Mouse (Mus musculus) kidney, adult 10 weeks (tissue): ENCODE results near the gene Gm15093. TPM values are rescaled to one million over a fixed set of nuclear protein-coding genes. Genes with fewer than 3 reads are reported as not detected.

Source experiments
- polyA plus RNA-seq: library from polyadenylated mRNA; stranded (reverse); fragments of 350-450 nt; fragmentation: Illumina TruSeq; extraction: RNeasy Lipid Tissue Mini Kit (QIAGEN cat#74804); gene quantifications from one replicate; pipeline ENCODE4 v1.2.3, GENCODE M21; 2014; ENCODE audit warnings: low read depth, low replicate concordance

The Gm15093 gene
- polyA plus RNA-seq, result not detected

GRCm38 (mm10) chrX:149272077-149272476 is at the start of gene Gm15093:
TSS of gene Gm15093 (plus strand) at chrX:149272377.

Other genes with a start within 250 kb of the Gm15093 start
- not detected for gene Ott, start 198.1 kb upstream of the Gm15093 start, polyA plus RNA-seq
- gene Gm15085, start 175.2 kb downstream of the Gm15093 start, polyA plus RNA-seq, result not detected